Mouse (Mus musculus): ENCODE data around the gene Pear1.
"Not testable (repeated sequence)": the region's sequence is repeated elsewhere in the genome, so short reads cannot be mapped to it uniquely, and the experiment has no call there.

Pear1 gene

DNA sequence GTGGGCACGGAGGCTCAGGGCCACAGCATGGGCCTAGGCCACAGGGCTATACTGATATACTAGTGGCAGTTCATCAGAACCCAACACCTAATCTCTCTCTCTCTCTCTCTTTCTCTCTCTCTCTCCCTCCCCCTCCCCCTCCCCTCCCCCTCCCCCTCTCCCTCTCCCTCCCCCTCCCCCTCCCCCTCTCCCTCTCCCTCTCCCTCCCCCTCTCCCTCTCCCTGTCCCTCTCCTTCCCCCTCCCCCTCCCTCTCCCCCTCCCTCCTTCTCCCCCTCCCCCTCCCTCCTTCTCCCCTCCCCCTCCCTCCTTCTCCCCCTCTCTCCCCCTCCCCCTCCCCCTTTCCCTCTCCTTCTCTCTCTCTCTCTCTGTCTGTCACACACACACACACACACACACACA, at the start of gene Pear1:
Gene Pear1, minus strand, starts transcription at position 101 of the 400 bp plus-strand sequence.
- not testable (repeated sequence) for DNase-seq

DNA sequence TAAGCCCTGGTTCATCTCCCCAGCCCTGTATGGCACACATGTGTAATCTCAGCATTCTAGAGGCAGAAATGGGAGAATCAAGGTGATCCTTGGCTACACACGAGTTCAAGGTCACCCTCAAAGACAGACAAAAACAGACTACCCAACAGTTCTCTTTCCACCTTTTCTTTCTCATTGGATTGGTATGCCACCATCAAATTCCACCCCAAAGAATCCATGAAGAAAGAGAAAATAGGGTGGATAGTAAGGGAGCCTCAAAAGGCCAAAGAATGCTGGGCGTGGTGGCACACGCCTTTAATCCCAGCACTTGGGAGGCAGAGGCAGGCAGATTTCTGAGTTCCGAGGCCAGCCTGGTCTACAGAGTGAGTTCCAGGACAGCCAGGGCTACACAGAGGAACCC, 40.0 kb upstream of the Pear1 start:
- DNase-seq, result not testable (repeated sequence)

DNA sequence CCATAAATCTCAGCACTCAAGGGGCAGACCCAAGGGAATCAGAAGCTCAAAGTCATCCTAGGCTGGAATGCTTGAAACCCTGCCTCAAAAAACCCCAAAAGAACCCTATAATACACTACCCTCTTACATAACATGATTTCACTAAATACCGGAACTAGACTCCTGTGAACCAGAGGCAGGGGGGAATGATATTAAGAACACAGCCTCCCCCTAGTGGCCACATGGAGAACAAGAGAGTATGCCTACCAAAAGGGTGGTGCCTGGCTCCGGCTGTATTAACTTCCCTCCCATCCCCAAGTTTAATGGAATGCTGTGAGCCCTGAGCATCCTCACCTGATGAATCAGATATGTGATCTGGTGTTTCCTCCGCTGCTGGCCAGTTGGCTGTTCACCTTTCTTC, 35.7 kb upstream of the Pear1 start:
- DNase-seq, result peak; percentile 67

DNA sequence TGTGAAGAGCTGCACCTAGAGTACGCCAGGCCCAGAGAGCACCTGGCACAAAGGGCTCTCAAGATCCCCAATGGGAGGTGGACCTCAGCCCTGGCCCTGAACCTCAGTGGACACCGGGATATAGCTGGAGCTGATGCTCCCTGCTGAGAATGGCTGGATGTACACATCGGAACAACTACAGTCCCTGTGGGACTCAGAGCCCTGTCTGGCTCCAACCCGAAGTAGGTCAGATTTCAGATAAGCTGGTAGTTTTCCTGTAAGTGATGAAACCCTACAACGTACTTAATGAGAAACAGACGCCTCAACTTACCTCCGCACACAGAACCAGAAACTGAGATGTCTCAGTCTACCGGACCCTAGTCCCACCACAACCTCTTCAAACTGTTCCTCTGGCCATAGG, 33.6 kb upstream of the Pear1 start:
- DNase-seq, result no peak

DNA sequence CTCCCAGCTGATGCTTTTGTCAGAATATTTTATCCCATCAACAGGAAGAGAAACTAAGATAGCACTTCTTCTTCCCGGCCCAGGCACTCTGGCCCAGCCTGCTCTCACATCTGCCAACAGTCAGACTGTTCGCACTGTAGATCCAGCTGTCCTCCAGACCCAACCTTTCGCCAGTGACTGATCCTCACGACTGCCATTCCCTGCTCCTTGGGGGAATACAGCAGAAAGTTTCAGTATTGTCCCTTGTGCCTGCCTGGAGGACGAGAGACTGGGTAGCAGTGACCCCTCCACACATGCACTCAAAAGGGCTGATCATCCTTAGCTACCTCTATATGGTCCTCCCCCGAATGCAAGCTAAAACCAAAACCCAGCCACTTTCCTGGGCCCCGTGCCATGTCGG, 31.8 kb upstream of the Pear1 start:
- no peak for DNase-seq

DNA sequence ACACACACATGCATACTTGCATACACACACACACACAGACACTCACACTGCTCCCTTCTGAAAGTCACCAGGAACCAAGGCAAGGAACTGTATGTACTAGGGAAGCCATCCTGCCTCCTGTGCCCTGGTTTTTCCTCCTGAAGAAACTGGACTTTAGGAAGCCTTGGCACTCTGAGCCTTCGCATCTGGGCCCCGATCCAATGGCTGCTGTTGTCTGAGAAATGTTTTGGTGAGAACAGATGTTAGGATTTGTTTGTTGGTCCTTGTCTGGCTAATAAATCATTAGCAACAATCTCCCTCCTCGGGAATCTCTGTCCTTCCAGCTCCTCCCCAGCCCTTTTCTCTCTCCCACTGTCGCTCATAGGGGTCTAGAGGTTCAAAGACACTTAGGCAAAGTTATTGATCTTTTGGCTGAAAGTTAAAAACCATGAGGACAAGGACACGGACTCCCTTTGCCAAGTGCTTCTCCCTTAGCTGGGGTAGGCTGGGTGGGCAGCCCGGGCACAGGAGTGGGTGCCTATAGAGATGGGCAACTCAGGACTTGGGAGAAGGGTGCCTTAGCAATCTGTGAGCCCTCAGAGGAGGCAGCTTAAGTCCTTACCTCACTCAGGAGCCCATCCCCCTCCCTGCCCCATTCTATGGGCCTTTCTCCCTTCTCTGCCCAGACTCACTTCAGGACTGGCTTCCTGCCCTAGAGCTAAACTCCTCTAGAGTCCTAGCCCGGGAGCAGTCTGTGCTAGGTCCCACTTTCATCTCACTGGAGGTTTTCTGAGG, 30.9 kb upstream of the Pear1 start:
- peak; percentile 23 for DNase-seq

DNA sequence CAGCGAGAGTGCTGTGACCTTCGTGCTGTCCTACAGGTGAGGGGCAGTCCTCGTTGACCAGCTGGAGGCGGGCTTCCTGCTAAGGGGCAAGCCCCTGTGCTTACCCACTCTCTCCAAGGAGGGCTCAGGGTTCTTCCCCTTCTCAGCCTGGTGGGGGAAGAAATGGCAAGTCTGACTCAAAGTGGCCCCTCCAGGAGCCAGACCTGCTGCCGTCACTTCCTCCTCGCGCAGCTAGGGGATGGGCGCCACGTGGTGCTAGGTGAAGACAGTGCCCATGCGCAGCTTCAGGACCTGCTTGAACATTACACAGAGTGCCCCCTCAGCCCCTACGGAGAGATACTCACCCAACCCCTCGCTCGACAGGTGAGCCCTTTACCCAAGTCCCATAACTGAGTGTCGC, 25.0 kb upstream of the Pear1 start:
- DNase-seq, result no peak

DNA sequence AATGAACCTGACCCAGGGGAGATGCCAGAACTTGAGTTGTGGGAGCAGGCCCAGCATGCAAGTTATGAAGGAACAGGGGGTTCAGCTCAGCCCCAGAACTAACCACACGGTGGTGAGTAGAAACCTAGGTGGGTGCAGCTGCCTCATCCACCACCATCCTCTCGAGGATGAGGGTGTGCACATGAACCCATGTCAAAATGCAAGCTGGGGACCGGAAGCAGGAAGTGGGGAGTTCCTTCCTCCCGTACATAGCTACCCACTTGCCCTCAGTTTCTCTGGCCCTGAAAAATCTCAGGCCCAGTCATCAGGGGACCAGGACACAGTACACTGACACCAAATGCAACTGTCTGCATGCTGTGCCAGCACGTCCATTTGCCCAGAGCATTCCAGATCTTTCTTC, 23.6 kb upstream of the Pear1 start:
- no peak for DNase-seq

DNA sequence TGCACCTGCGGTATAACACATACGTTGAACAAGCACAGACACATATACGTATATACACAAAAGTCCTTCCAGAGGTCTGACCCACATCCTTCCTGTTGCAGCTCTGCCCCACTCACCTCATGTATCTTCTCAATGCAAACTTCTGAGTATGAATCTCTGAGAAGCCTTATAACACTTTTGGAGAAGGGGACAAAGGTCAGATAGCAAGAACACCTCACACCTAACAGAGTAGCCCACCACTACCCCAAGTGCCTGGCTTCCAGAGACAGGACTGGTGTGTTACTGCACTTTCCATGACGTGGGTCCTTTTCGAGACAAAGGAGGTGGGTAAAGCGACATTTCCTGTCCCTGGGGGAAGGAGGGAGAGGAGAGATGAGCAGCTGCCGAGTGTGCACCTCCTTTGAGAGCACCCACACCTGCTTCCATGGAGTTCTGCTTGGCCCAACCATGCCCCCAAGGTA, 22.6 kb upstream of the Pear1 start, which contains the start of gene Sh2d2a:
Gene Sh2d2a, plus strand, starts transcription at position 106 of the 461 bp plus-strand sequence.
- no peak for DNase-seq

DNA sequence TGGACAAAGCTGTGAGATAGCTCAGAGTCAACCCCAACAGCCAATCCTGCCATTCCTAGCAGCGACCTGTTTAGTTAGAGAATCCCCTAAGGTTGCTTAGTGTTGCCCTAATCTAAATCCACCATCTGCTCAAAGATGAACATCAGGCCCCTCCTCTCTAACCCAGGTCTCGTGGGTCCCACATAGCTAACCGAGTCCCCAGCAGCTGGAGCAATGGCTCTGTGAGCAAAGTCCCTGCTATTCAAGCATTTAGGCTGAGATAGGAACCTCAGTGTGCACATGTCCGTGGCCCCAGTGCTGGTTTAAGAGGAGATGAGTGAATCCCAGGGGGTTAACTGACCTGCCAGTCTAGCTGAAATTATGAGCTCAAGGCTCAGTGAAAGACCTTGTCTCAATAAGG, 22.1 kb upstream of the Pear1 start:
- DNase-seq, result no peak

DNA sequence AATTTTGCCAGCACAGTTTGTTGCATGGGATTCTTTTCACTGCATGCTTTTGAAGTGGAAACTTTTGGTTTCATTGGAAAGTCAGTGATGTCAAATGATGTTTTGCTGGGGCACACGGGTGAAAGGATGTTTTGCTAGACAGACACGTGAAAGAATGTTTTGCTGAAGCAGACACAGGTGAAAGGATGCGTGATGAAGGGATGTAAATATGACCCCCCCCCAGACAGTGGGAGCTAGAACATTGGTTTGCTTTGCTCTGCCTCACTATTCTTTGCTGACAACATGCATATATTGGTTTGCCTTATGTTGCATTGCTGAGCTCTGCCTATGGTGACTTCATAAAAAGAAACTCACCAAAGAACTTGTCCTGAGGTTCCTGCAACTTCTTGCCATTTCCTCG, 20.9 kb upstream of the Pear1 start:
- DNase-seq, result no peak

DNA sequence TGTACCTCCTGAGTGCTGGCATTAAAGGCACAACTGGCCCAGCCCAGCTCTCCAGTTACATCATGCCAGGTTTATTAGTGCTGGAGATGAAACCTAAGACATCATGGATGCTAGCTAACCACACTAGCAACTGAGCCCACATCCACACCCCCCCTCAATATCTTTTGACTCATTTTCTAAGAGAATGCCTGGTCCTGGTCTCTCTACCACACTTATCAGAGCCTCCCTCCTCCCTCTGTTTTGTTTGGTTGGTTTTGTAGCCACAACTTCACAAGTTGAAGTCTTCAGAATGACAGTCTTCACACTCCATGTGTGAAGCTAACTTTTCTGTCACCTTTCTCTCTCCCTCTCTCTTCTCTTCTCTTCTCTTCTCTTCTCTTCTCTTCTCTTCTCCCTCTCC, 16.8 kb upstream of the Pear1 start:
- no peak for DNase-seq

DNA sequence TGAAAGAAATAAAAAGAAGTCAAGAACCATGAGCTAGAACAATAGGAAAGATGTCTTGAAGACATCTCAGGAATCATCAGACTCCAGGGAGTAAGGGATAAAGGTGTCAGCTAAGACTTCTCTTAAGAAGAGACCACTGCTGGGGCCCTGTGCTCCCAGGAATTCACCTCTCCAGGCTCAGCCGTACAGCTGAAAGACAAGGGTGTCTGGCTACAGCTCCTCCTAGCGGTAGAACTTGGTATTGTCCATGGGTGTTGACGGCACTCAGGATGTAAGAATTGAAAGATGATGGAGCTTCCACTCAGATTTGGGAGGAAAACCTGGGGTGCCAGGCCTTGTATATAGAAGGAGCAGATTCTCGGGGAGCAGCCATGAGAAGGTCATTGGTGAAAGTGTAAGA, 14.5 kb upstream of the Pear1 start:
- DNase-seq, result peak; percentile 77

DNA sequence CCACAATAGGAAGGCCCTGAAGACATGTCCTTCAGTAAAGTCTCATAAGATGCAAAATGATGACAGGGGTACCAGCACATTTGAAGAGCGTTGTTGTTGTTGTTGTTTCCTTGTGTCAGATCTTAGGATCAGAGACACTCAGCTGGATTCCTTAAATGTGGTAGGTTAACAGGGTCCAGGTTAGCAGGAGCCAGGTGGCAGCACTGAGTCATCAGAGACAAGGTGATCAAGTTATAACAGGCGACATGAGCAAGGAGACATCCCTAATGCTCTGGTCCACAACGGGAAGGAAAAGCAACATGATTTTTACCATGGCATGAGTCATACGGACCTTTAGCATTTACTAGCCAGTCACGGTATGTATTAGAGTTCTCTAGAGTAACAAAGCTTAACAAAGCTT, 9.4 kb upstream of the Pear1 start:
- no peak for DNase-seq

DNA sequence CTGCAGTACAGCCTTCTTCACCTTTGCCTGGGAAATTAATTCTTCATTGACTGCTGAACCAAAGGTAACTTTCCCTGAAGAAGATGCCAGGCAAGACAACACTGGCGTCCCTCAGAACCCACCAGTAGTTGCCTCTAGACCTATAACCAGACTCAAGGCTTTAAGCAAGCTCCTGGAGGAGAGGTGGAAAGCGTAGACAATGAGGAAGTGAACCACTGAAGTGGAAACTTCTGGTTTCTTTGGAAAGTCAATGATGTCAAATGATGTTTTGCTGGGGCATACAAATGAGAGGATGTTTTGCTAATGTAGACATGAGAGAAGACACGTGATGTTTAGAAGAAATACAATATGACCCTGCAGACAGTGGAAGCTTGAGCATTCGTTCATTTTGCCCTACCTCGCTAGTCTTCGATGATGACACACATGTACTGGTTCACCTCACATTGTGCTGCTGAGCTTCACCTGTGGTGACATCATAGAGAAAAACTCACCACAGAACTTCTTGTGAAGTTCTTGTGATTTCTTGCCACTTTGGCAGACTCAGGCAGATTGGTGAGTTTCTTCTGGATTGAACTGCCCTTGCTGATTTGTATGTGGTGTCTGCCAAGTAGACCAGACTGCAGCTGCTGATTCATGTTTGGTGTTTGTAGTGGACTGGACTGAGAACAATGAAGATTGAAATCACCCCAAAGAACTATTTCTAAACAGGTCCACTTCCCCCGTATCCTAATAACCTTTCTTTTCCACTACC, 8.2 kb upstream of the Pear1 start:
- DNase-seq, result no peak

DNA sequence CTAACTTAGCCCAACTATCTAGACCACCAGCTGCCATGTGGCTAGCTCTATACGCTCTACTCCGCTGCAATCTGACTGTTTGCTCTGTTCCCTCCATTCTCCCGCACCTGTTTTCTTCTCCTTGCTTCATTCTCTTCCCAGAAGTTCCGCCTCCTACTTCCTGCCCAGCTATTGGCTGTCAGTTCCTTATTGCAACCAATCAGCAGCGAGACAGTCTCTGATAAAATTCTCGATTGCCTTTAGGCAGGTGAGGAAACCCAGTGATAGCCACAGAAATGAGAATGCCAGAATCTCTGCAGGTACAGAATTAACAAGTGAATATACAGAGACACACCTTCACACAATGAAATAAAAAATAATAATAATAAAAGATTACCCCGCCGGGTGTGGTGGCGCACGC, 4.9 kb upstream of the Pear1 start:
- DNase-seq, result no peak

DNA sequence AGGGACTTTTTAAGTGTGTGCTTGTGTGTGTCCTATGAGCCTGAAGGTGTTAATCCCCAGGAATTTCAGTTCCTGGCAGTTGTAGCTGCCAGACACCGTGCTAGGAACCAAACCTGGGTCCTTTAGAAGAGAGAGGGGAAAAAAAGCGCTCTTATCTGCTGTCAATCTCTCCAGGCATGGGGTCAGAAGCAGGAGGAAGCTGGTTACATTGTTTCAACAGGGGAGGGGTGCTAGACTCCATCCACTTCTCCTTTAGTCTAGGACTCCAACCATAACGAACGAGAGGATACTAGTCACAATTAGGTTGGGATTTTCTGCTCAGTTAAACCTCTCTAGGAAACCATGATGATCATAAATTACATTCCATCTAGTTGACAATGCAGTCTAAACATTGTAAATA, 4.3 kb upstream of the Pear1 start:
- no peak for DNase-seq

DNA sequence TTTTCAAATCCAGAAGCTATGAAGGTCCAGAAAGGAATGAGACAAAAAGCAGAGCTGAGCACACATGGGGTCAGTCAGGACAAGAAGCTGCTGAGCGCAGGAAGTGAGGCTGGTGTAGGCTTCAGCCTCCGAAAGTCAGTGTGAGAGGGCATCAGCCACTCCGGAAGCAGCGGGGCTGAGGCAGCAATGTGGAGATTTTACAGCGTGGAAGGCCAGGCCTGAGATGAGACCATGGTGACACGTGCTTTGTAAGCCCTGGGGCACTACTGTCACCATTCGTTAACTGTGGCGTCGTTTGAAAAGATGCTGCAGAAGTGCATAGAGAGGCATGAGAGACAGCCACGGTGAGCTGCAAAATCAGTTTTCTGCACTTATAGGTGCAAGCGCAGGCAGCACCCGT, 5.9 kb downstream of the Pear1 start:
- no peak for DNase-seq

DNA sequence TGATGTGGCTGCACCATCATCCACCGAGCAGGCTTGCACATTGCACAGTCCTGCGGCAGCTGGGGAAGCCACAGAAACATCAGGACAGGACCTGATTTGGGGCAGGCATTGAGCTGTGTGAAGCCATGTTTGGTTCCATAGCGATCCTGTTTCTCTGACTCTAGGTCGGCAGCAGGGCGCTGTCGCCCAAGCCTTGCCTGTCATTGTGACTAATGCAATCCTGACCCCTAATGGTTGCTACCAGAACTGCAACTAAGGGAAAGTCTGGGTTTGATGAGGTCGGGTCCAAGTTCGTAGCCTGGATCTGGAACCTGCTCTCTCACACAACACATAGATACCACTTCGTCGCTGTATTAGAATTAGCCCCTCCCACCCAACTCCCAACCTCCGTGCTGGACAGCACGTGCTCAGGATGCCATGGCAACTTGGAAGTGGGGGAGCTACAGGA, 7.4 kb downstream of the Pear1 start:
- DNase-seq, result peak; percentile 67

DNA sequence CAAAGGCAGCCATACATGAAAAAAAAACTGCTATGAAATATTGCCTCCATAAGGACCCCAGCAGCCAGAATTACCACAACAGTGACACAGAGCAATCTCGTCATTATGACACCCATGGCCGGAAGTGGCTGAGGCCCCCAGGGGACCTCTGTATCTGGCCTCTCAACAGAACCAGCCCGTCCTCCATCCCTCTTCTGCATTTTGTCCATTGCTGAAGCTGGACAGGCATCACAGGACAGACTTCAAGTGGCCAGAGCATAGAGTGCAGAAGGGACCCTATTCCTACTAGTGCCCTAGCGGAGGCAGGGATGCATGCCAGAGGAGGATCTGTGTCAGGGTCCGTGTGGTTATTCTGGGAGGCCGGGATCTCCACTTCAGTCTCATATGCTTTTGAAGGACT, 7.9 kb downstream of the Pear1 start:
- no peak for DNase-seq

DNA sequence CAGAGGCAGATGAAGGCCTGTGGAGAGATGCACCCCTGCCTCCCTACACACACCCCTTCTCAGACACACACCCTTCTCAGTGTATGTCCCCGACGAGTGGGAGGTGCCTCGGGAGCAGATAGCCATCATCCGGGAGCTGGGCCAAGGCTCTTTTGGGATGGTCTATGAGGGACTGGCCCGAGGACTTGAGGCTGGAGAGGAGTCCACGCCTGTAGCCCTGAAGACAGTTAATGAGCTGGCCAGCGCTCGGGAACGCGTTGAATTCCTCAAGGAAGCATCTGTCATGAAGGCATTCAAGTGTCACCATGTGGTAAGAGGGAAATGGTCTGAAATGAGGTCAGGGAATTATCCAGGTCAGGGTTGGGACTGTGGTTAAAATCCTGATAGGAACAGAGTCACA, 11.2 kb downstream of the Pear1 start:
- no peak for DNase-seq

DNA sequence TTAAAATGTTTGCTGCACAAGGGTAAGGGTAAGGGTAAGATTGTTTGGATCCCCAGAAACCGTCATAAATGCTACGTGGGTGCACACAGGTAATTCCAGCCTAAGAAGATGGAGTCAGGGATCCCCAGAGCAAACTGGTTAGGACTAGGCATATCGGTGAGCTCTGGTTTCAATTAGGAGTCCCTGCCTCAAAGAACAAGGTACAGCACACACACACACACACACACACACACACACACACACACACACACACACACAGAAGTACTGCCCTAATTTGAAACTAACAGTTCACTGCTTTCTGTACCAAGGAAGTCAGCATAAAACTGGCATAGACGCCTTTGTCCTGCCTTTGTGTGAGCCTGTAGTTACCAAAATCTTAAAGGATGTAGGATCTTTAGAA, 11.7 kb downstream of the Pear1 start:
- no peak for DNase-seq

DNA sequence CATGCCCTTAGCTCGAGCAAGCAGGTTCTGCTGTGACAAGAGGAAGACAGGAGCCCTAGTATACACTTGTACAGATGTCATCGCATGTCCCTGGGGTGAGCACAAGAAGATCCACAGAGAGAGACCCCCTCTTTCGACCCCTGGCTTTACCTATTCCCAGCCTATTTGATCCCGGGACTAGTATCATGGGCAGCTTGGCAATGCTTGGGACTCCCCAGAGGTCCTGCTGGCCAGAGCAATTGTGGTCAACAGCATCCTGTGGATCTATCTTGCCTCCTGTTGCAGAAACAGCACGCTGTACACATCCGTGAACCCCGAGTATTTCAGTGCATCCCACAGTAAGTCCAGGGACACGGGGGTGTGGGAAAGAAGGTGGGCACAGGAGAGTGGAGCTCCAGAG, 12.8 kb downstream of the Pear1 start:
- no peak for DNase-seq

DNA sequence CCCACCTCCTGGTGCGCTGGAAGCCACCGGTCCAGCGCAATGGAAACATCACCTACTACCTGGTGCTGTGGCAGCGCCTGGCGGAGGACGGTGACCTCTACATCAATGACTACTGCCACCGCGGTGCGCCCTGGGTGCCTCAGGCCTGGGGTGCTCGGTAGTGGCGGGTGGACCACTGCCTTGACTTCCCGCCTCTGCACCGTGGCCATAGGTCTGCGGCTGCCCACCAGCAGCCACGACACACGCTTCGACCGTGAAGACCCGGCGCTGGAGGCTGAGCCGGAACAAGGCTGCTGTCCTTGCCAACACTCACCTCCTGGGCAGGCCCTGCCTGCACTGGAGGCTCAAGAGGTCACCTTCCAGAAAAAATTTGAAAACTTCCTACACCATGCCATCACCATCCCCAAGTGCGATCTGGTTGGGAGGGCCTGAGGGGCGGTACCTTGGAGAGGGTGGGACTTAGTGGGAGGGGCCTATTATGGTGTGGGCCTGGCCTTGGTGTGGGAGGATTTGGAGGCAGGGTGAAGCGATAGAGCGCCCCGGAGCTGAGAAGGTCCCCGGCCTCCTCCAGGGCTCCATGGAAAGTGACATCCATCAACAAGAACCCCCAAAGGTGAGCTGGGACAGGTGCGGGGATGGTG, 14.7 kb downstream of the Pear1 start:
- DNase-seq, result no peak
